Mouse (Mus musculus): ENCODE results near the gene Clec2g. TPM values are rescaled to one million over a fixed set of nuclear protein-coding genes. Genes with fewer than 3 reads are reported as not detected.
"Not testable (repeated sequence)": the region's sequence is repeated elsewhere in the genome, so short reads cannot be mapped to it uniquely, and the experiment has no call there.

Clec2g gene
- total and polyA plus RNA-seq, 3 experiments = 0.04 TPM; not detected in 2

DNA sequence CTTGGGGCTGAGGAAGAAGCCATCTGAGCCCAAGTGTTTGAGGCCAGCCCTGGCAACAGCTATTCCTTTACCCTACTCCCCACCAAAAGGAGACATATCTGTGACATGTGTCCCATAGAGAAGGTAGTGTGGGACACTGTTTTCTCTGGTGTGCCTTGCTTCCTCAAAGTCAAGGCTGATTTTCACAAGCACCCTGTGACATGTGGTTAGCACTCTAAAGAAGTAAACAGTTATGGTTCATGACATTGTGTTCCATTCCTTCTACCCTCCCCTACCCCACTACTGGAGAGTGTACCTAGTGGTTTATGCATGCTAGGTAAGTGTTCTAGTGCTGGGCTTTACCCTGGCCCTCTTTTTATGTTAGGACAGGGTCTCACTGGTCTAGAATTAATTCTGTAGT is 42.0 kb downstream of the Clec2g start:
- no peak overlapping the region for H3K27ac ChIP-seq (ENCODE audit: control insufficient read depth, low read depth, low read length)
- TF ChIP-seq CHD2 (IDR thresholded peaks at IDR 0.05; ENCODE audit: low read length) (no peak), RAD21 (IDR thresholded peaks at IDR 0.05; ENCODE audit: low read depth, low read length) (no peak), GABPA (IDR thresholded peaks at IDR 0.05; ENCODE audit: low read depth, low read length) (no peak)
- no peak for DNase-seq (ENCODE audit: low read depth, low spot score)
- H3K4me1 ChIP-seq (ENCODE audit: control insufficient read depth in 1 of 2, insufficient read depth in 2 of 2, low read length in 2 of 2) = no peaks in the 10 kb centered on the region
- no peak overlapping the region for H3K4me3 ChIP-seq (ENCODE audit: control insufficient read depth in 1 of 2, insufficient read depth in 1 of 2, low read depth in 2 of 2, low read length in 2 of 2)
- H3K9ac ChIP-seq (ENCODE audit: control insufficient read depth, low read depth, low read length, poor library complexity, severe bottlenecking) = no peak overlapping the region
- H3K79me2 ChIP-seq (ENCODE audit: control insufficient read depth, insufficient read depth, low read length, poor library complexity) = peaks cover 1% of the 10 kb centered on the region; the same call in 1 of the 2 replicates
- H3K9me3 ChIP-seq (replicated peaks; ENCODE audit: insufficient read depth, low read length) = no peaks in the 10 kb centered on the region
- no peaks in the 10 kb centered on the region for H3K27me3 ChIP-seq (ENCODE audit: control insufficient read depth in 1 of 2, insufficient read depth in 2 of 2, low read length in 2 of 2)
- no peaks in the 10 kb centered on the region for H3K36me3 ChIP-seq (ENCODE audit: control insufficient read depth in 1 of 2, insufficient read depth in 2 of 2, low read length in 2 of 2)

DNA sequence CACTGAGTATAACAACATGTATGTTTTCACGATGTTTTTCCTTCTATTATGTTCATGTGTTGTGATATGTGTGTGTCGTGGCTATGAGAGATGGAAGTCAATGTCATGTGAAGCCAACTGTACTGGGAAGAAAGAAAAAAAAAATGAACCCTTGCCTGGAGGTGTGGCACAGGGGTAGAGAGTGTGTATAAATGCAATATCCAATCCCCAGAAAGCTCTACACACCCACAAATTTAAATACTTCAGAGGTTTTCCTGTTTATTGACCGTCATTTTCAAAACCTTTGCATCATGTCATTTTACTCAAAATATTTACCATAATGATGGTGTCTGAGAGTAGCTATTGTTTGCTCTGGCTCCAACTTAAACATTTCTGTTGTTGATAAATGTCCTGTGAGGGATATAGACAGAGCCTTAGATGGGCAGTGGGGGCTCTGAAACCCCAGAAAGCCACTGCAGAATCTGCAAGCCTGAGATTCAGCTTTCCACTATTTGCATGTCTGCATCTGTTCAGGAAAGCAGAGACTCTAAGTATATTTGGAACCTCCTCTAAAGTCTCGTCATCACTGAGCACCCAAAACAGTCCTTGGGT is 47.9 kb downstream of the Clec2g start:
- H3K4me1 ChIP-seq (ENCODE audit: control insufficient read depth in 1 of 2, insufficient read depth in 2 of 2, low read length in 2 of 2); H3K79me2 ChIP-seq (ENCODE audit: control insufficient read depth, insufficient read depth, low read length, poor library complexity); DNase-seq (ENCODE audit: low read depth, low spot score); H3K36me3 ChIP-seq (ENCODE audit: control insufficient read depth in 1 of 2, insufficient read depth in 2 of 2, low read length in 2 of 2); H3K9ac ChIP-seq (ENCODE audit: control insufficient read depth, low read depth, low read length, poor library complexity, severe bottlenecking); H3K27me3 ChIP-seq (ENCODE audit: control insufficient read depth in 1 of 2, insufficient read depth in 2 of 2, low read length in 2 of 2); H3K4me3 ChIP-seq (ENCODE audit: control insufficient read depth in 1 of 2, insufficient read depth in 1 of 2, low read depth in 2 of 2, low read length in 2 of 2); H3K9me3 ChIP-seq (replicated peaks; ENCODE audit: insufficient read depth, low read length); H3K27ac ChIP-seq (ENCODE audit: control insufficient read depth, low read depth, low read length): not testable (repeated sequence)

DNA sequence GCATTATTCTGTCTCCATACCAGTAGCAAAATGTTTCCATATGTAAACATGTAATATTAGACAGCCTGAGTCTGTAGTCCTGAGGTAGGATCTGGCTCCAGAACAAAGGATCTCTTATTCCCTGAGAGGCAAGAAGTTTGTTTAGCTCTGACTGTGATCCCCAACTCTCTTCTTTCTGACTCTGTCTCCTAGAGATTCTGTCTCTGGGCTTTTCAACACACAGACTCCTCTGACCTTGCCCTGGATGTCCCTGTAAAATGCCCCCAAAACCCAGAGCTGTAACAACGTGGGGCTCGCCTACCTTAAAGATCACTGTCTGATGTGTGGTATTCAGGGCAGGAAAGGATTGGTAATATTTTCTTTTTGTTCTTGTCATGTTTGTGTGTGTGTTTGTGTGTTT is 58.2 kb downstream of the Clec2g start:
- no peak overlapping the region for H3K27ac ChIP-seq (ENCODE audit: control insufficient read depth, low read depth, low read length)
- TF ChIP-seq JUND (IDR thresholded peaks at IDR 0.05; ENCODE audit: low read depth, low read length) (no peak), NRF1 (IDR thresholded peaks at IDR 0.05; ENCODE audit: insufficient read depth, low read depth, low read length, poor library complexity, severe bottlenecking) (no peak), NELFE (IDR thresholded peaks at IDR 0.05; ENCODE audit: low read depth, low read length) (no peak), ZMIZ1 (IDR thresholded peaks at IDR 0.05; ENCODE audit: low read depth, low read length) (no peak), BHLHE40 (IDR thresholded peaks at IDR 0.05; ENCODE audit: borderline replicate concordance, low read depth, low read length) (no peak), KAT2A (conservative IDR thresholded peaks at IDR 0.05; ENCODE audit: low read depth, low read length) (no peak), MAX (IDR thresholded peaks at IDR 0.05; ENCODE audit: low read length) (no peak), HCFC1 (IDR thresholded peaks at IDR 0.05; ENCODE audit: low read depth, low read length) (no peak), TAL1 (IDR thresholded peaks at IDR 0.05; ENCODE audit: low read length) (no peak), TCF12 (IDR thresholded peaks at IDR 0.05; ENCODE audit: low read depth, low read length) (no peak), ELF1 (IDR thresholded peaks at IDR 0.05; ENCODE audit: low read depth, low read length) (no peak), MYB (IDR thresholded peaks at IDR 0.05; ENCODE audit: low read depth, low read length) (no peak), CTCF (IDR thresholded peaks at IDR 0.05 in 2 of 3, conservative IDR thresholded peaks at IDR 0.05 in 1 of 3; ENCODE audit: control insufficient read depth in 1 of 3, insufficient read depth in 1 of 3, low read depth in 2 of 3, low read length in 3 of 3, poor library complexity in 1 of 3, severe bottlenecking in 1 of 3) (no peak)
- no peak for DNase-seq (ENCODE audit: low read depth, low spot score)
- peaks cover 0 to 12% of the 10 kb centered on the region in 2 experiments; a peak in 3 of 4 replicates for H3K4me1 ChIP-seq (ENCODE audit: control insufficient read depth in 1 of 2, insufficient read depth in 2 of 2, low read length in 2 of 2)
- H3K9ac ChIP-seq (ENCODE audit: control insufficient read depth, low read depth, low read length, poor library complexity, severe bottlenecking) = no peak overlapping the region
- no peaks in the 10 kb centered on the region; the same call in 1 of the 2 replicates for H3K79me2 ChIP-seq (ENCODE audit: control insufficient read depth, insufficient read depth, low read length, poor library complexity)
- no peaks in the 10 kb centered on the region for H3K9me3 ChIP-seq (replicated peaks; ENCODE audit: insufficient read depth, low read length)
- peaks cover 0 to 5% of the 10 kb centered on the region in 2 experiments; a peak in 2 of 4 replicates for H3K36me3 ChIP-seq (ENCODE audit: control insufficient read depth in 1 of 2, insufficient read depth in 2 of 2, low read length in 2 of 2)
- no peaks in the 10 kb centered on the region; a peak in 1 of 4 replicates for H3K27me3 ChIP-seq (ENCODE audit: control insufficient read depth in 1 of 2, insufficient read depth in 2 of 2, low read length in 2 of 2)
- H3K4me3 ChIP-seq (ENCODE audit: control insufficient read depth in 1 of 2, insufficient read depth in 1 of 2, low read depth in 2 of 2, low read length in 2 of 2) = no peak overlapping the region

All from MEL (cell line).